ENCODE assay signal across 10 mouse cellular contexts in genomic region chr11:5886187-5886586, GRCm38 (mm10). TPM values are rescaled to one million over a fixed set of nuclear protein-coding genes. Genes with fewer than 3 reads are reported as not detected.
DNase-seq lines count a peak whose midpoint lies in the region; ATAC-seq and TF ChIP-seq lines count a peak whose summit lies in the region.
"Had no signal": no experiment of that assay in that cellular context is flagged by ENCODE, and none has a peak within 500 bp of the region (broad histone marks: within the 10 kb centered on the region; RNA-seq: fewer than 3 reads in every experiment).

No protein-coding gene starts in this region.

- TF ChIP-seq EP300 in MEL (IDR thresholded peaks at IDR 0.05; ENCODE audit: low read depth in 1 of 2, low read length in 2 of 2): no peak
- TF ChIP-seq EP300 in heart, postnatal 0 days (IDR thresholded peaks at IDR 0.05; ENCODE audit: low read depth): no peak

- TF ChIP-seq CTCF in MEL (IDR thresholded peaks at IDR 0.05 in 2 of 3, conservative IDR thresholded peaks at IDR 0.05 in 1 of 3; ENCODE audit: control insufficient read depth in 1 of 3, insufficient read depth in 1 of 3, low read depth in 2 of 3, low read length in 3 of 3, poor library complexity in 1 of 3, severe bottlenecking in 1 of 3): peak in 2 of 3 experiments; percentile 89
- peak; percentile 91 for TF ChIP-seq CTCF in heart, postnatal 0 days (IDR thresholded peaks at IDR 0.05; ENCODE audit: low read depth)
- TF ChIP-seq CTCF in left cerebral cortex, adult 2 months (IDR thresholded peaks at IDR 0.05): peak; percentile 96

- no peaks in the 10 kb centered on the region for H3K27me3 ChIP-seq in kidney, embryonic 15.5 days
- no peaks in the 10 kb centered on the region for H3K27me3 ChIP-seq in MEL (ENCODE audit: control insufficient read depth in 1 of 2, insufficient read depth in 2 of 2, low read length in 2 of 2)
- no peaks in the 10 kb centered on the region for H3K27me3 ChIP-seq in heart, postnatal 0 days (ENCODE audit: control insufficient read depth, insufficient read depth, low read length)
- H3K27me3 ChIP-seq in splenic B cell, adult 2 months (ENCODE audit: control insufficient read depth, insufficient read depth, low read length, poor library complexity, severe bottlenecking): no peaks in the 10 kb centered on the region
- H3K27me3 ChIP-seq: neural tube, embryonic 12.5 days had no signal

- no peak overlapping the region for H3K4me3 ChIP-seq in kidney, embryonic 15.5 days (replicated peaks)
- no peak overlapping the region for H3K4me3 ChIP-seq in MEL (ENCODE audit: control insufficient read depth in 1 of 2, insufficient read depth in 1 of 2, low read depth in 2 of 2, low read length in 2 of 2)
- H3K4me3 ChIP-seq in heart, postnatal 0 days (ENCODE audit: low read depth, low read length): no peak overlapping the region
- H3K4me3 ChIP-seq in left cerebral cortex, adult 2 months: no peak overlapping the region
- H3K4me3 ChIP-seq: erythroblast, embryonic 14.5 days; neural tube, embryonic 12.5 days had no signal

- TF ChIP-seq POLR2A in MEL (IDR thresholded peaks at IDR 0.05; ENCODE audit: control insufficient read depth in 1 of 2, insufficient read depth in 1 of 2, low read depth in 1 of 2, low read length in 2 of 2, poor library complexity in 1 of 2): no peak

- H3K4me2 ChIP-seq in kidney, embryonic 15.5 days: no peak overlapping the region
- H3K4me2 ChIP-seq in heart, postnatal 0 days (ENCODE audit: low read depth, low read length): no peak overlapping the region

- no peaks in the 10 kb centered on the region for H3K79me2 ChIP-seq in MEL (ENCODE audit: control insufficient read depth, insufficient read depth, low read length, poor library complexity)

- peaks cover 5% of the 10 kb centered on the region for H3K4me1 ChIP-seq in kidney, embryonic 15.5 days
- H3K4me1 ChIP-seq in MEL (ENCODE audit: control insufficient read depth in 1 of 2, insufficient read depth in 2 of 2, low read length in 2 of 2): no peaks in the 10 kb centered on the region; a peak in 1 of 4 replicates
- peaks cover 21% of the 10 kb centered on the region for H3K4me1 ChIP-seq in heart, postnatal 0 days (ENCODE audit: control insufficient read depth, insufficient read depth)

- intact Hi-C loops in left cerebral cortex, adult 2 months (cut with DNase I): loop anchor here (2.0 to 10.0 kb wide), 2 partner anchors 27 to 401 kb away; no protein-coding TSS in a partner anchor

- no peak overlapping the region for H3K9ac ChIP-seq in kidney, embryonic 15.5 days
- no peak overlapping the region for H3K9ac ChIP-seq in MEL (ENCODE audit: control insufficient read depth, low read depth, low read length, poor library complexity, severe bottlenecking)
- H3K9ac ChIP-seq in heart, postnatal 0 days (replicated peaks; ENCODE audit: low read depth, low read length): no peak overlapping the region

- ATAC-seq in kidney, embryonic 15.5 days (replicated peaks; ENCODE audit: low FRiP score): no peak
- ATAC-seq in common myeloid progenitor, adult 5-6 weeks (replicated peaks; ENCODE audit: low read depth, poor library complexity, severe bottlenecking): peak; percentile 72; the same call in 1 of the 2 replicates
- peak; percentile 53; the same call in 1 of the 2 replicates for ATAC-seq in heart, postnatal 0 days (ENCODE audit: insufficient read depth, low read depth)

- no peaks in the 10 kb centered on the region for H3K36me3 ChIP-seq in kidney, embryonic 15.5 days
- no peaks in the 10 kb centered on the region for H3K36me3 ChIP-seq in MEL (ENCODE audit: control insufficient read depth in 1 of 2, insufficient read depth in 2 of 2, low read length in 2 of 2)
- H3K36me3 ChIP-seq in heart, postnatal 0 days (replicated peaks; ENCODE audit: control insufficient read depth, insufficient read depth, low read length): no peaks in the 10 kb centered on the region
- H3K36me3 ChIP-seq in splenic B cell, adult 2 months (ENCODE audit: control insufficient read depth, insufficient read depth, low read length, poor library complexity, severe bottlenecking): no peaks in the 10 kb centered on the region
- H3K36me3 ChIP-seq: neural tube, embryonic 12.5 days had no signal

- 17% methylated on average over 9 of the region's 9 CpGs for WGBS in kidney, embryonic 15.5 days
- 14% methylated on average over 9 of the region's 9 CpGs for WGBS in heart, postnatal 0 days

- peak; percentile 64 for DNase-seq in kidney, adult 18-20 months
- DNase-seq in MEL (ENCODE audit: low read depth, low spot score): peak; percentile 81
- peak; percentile 69 for DNase-seq in heart, postnatal 0 days (ENCODE audit: low spot score)
- DNase-seq in left cerebral cortex, adult 2 months (ENCODE audit: extremely low spot score in 1 of 2, low spot score in 2 of 2): peak; percentile 58 to 59
- peak; percentile 79 for DNase-seq in mesoderm, embryonic 11.5 days (ENCODE audit: low read depth, low spot score)
- peak; percentile 77 for DNase-seq in splenic B cell, adult 2 months (ENCODE audit: low read depth, low spot score)

- peak; percentile 88 for TF ChIP-seq RAD21 in MEL (IDR thresholded peaks at IDR 0.05; ENCODE audit: low read depth, low read length)

- H3K27ac ChIP-seq in kidney, embryonic 15.5 days: no peak overlapping the region
- H3K27ac ChIP-seq in MEL (ENCODE audit: control insufficient read depth, low read depth, low read length): no peak overlapping the region
- no peak overlapping the region for H3K27ac ChIP-seq in heart, postnatal 0 days (ENCODE audit: low read depth)
- H3K27ac ChIP-seq in left cerebral cortex, adult 2 months: no peak overlapping the region
- H3K27ac ChIP-seq: neural tube, embryonic 12.5 days had no signal

- H3K9me3 ChIP-seq in kidney, embryonic 15.5 days (replicated peaks): no peaks in the 10 kb centered on the region
- H3K9me3 ChIP-seq in MEL (replicated peaks; ENCODE audit: insufficient read depth, low read length): no peaks in the 10 kb centered on the region
- H3K9me3 ChIP-seq in heart, postnatal 0 days (replicated peaks; ENCODE audit: control insufficient read depth, low read length): no peaks in the 10 kb centered on the region
- H3K9me3 ChIP-seq: neural tube, embryonic 12.5 days had no signal

TF ChIP-seq in MEL, 35 proteins besides CTCF, POLR2A, EP300 and RAD21:
- peak; percentile 87 for TF ChIP-seq SMC3 (IDR thresholded peaks at IDR 0.05; ENCODE audit: low read depth, low read length)
- TF ChIP-seq ZKSCAN1 (IDR thresholded peaks at IDR 0.05; ENCODE audit: low read depth, low read length): no peak
- TF ChIP-seq SIN3A (IDR thresholded peaks at IDR 0.05; ENCODE audit: low read length): peak; percentile 23; the same call in 1 of the 2 replicates
- peak; percentile 81 for TF ChIP-seq ZC3H11A (IDR thresholded peaks at IDR 0.05; ENCODE audit: low read depth, low read length)
- TF ChIP-seq CHD1 (IDR thresholded peaks at IDR 0.05; ENCODE audit: low read depth, low read length): no peak
- TF ChIP-seq MAX (IDR thresholded peaks at IDR 0.05; ENCODE audit: low read length): no peak

RNA-seq across cellular contexts. Expression of gene Pold2, which starts 8.1 kb away (rescaled TPM):
- polyA plus RNA-seq in kidney, embryonic 15.5 days (2015; fragmentation: Nextera tagmentation; extraction: Ambion mirVana): 133 and 141 TPM in 2 replicates
- 285 and 366 TPM in 2 replicates for total RNA-seq in MEL (2012; rRNA removed)
- 100 to 1,000 TPM in 1 of 2 experiments, not detected in 1; 261 TPM for polyA plus RNA-seq in MEL (2012; ENCODE audit: insufficient read depth in 1 of 2, insufficient read length in 2 of 2, low read depth in 1 of 2, low replicate concordance in 2 of 2, missing spikeins in 1 of 2)
- 49.9 and 61.2 TPM in 2 replicates for total RNA-seq in common myeloid progenitor, adult 5-6 weeks (2017)
- 23.9 and 58.7 TPM in 2 replicates for total RNA-seq in heart, postnatal 0 days (2014; rRNA removed; ENCODE audit: low replicate concordance)
- 54.6 and 60.0 TPM in 2 replicates for polyA plus RNA-seq in heart, postnatal 0 days (2015; fragmentation: Nextera tagmentation; extraction: Ambion mirVana)
- total RNA-seq in left cerebral cortex, adult 2 months (2021): 10 to 100 TPM; 18.7 to 20.7 TPM

RNA-seq across cellular contexts. Expression of gene Myl7, which starts 12.4 kb away (rescaled TPM):
- 3.9 and 5.8 TPM in 2 replicates for polyA plus RNA-seq in kidney, embryonic 15.5 days (2015; fragmentation: Nextera tagmentation; extraction: Ambion mirVana)
- not detected in 2 replicates for total RNA-seq in MEL (2012; rRNA removed)
- not detected for polyA plus RNA-seq in MEL (2012; ENCODE audit: insufficient read depth in 1 of 2, insufficient read length in 2 of 2, low read depth in 1 of 2, low replicate concordance in 2 of 2, missing spikeins in 1 of 2)
- not detected in 2 replicates for total RNA-seq in common myeloid progenitor, adult 5-6 weeks (2017)
- 1,536 and 2,717 TPM in 2 replicates for total RNA-seq in heart, postnatal 0 days (2014; rRNA removed; ENCODE audit: low replicate concordance)
- polyA plus RNA-seq in heart, postnatal 0 days (2015; fragmentation: Nextera tagmentation; extraction: Ambion mirVana): 5,015 and 6,387 TPM in 2 replicates
- total RNA-seq in left cerebral cortex, adult 2 months (2021): not detected

RNA-seq across cellular contexts. Expression of gene Aebp1, which starts 24.4 kb away (rescaled TPM):
- 39.0 and 52.1 TPM in 2 replicates for polyA plus RNA-seq in kidney, embryonic 15.5 days (2015; fragmentation: Nextera tagmentation; extraction: Ambion mirVana)
- total RNA-seq in MEL (2012; rRNA removed): not detected in 2 replicates
- under 1 TPM in 1 of 2 experiments, not detected in 1; 0.10 TPM for polyA plus RNA-seq in MEL (2012; ENCODE audit: insufficient read depth in 1 of 2, insufficient read length in 2 of 2, low read depth in 1 of 2, low replicate concordance in 2 of 2, missing spikeins in 1 of 2)
- total RNA-seq in common myeloid progenitor, adult 5-6 weeks (2017): not detected in 2 replicates
- 14.2 and 23.5 TPM in 2 replicates for total RNA-seq in heart, postnatal 0 days (2014; rRNA removed; ENCODE audit: low replicate concordance)
- polyA plus RNA-seq in heart, postnatal 0 days (2015; fragmentation: Nextera tagmentation; extraction: Ambion mirVana): 17.5 and 19.4 TPM in 2 replicates
- 10 to 100 TPM; 16.5 to 22.8 TPM for total RNA-seq in left cerebral cortex, adult 2 months (2021)

RNA-seq across cellular contexts. Expression of gene Polm, which starts 48.4 kb away (rescaled TPM):
- 9.2 and 9.9 TPM in 2 replicates for polyA plus RNA-seq in kidney, embryonic 15.5 days (2015; fragmentation: Nextera tagmentation; extraction: Ambion mirVana)
- total RNA-seq in MEL (2012; rRNA removed): 5.4 TPM in 2 replicates
- polyA plus RNA-seq in MEL (2012; ENCODE audit: insufficient read depth in 1 of 2, insufficient read length in 2 of 2, low read depth in 1 of 2, low replicate concordance in 2 of 2, missing spikeins in 1 of 2): 10 to 100 TPM in 1 of 2 experiments, not detected in 1; 18.3 TPM
- 0.97 and 2.6 TPM in 2 replicates for total RNA-seq in common myeloid progenitor, adult 5-6 weeks (2017)
- 1.7 and 4.4 TPM in 2 replicates for total RNA-seq in heart, postnatal 0 days (2014; rRNA removed; ENCODE audit: low replicate concordance)
- 3.3 and 3.7 TPM in 2 replicates for polyA plus RNA-seq in heart, postnatal 0 days (2015; fragmentation: Nextera tagmentation; extraction: Ambion mirVana)
- total RNA-seq in left cerebral cortex, adult 2 months (2021): 10 to 100 TPM in 1 of 2 experiments, 1 to 10 TPM in 1; 8.6 to 10.5 TPM

Comparison
In these comparisons a context has a peak if more than half of its experiments do, and no peak if none do; other contexts are left out.
1. RNA of gene Myl7, which starts 12.4 kb away (total RNA-seq): 1,536 to 2,717 TPM in heart, postnatal 0 days; not detected in MEL, not detected in common myeloid progenitor, adult 5-6 weeks and not detected in left cerebral cortex, adult 2 months; every median in the first group is over 1,000 times any median in the second.
2. RNA of gene Aebp1, which starts 24.4 kb away (total RNA-seq): 16.5 to 22.8 TPM in left cerebral cortex, adult 2 months and 14.2 to 23.5 TPM in heart, postnatal 0 days; not detected in MEL and not detected in common myeloid progenitor, adult 5-6 weeks; every median in the first group is over 10 times any median in the second.
3. Peak in every context shown above with its lines, with median percentiles within 50 percentile points of each other: DNase-seq and CTCF ChIP-seq.